Mouse (Mus musculus) stomach, embryonic 14.5 days (tissue): ENCODE measurements at regions not wholly inside any gene's neighbourhood (a gene's known extent, or its start where the extent isn't known, plus 50 kb on each side); places are given as distances from the start of the nearest gene placed in this dataset.
A peak's percentile ranks its signal among the peaks of the same experiment; 100 is the strongest.

ENCODE experiments used
- ATAC-seq: fragments of 200-750 bp; cut with Nextera tagmentation; 2 replicates; pipeline ENCODE4 v1.8.0; 2017; ENCODE audit warnings: low read depth, moderate TSS enrichment; ENCODE audit not compliant: insufficient number of reproducible peaks, insufficient read depth, low FRiP score
- H3K27ac ChIP-seq: fragments of 300-500 bp; sonication (generic); 2 replicates; pipeline ENCODE4 v1.5.1; 2014; ENCODE audit warnings: mild to moderate bottlenecking, low read length, moderate library complexity, mixed read lengths
- H3K27me3 ChIP-seq: fragments of 300-500 bp; sonication (generic); 2 replicates; pipeline ENCODE4 v1.6.1; 2014; ENCODE audit warnings: low read length, control low read depth, mixed read lengths; ENCODE audit not compliant: control insufficient read depth, insufficient read depth
- H3K36me3 ChIP-seq: fragments of 300-500 bp; sonication (generic); 2 replicates; pipeline ENCODE4 v1.6.1; 2014; ENCODE audit warnings: mild to moderate bottlenecking, control low read depth, low read length, moderate library complexity, mixed read lengths; ENCODE audit not compliant: control insufficient read depth, insufficient read depth
- H3K4me1 ChIP-seq: fragments of 300-500 bp; sonication (generic); 2 replicates; pipeline ENCODE4 v1.6.1; 2014; ENCODE audit warnings: low read length, control low read depth, mixed read lengths; ENCODE audit not compliant: control insufficient read depth, insufficient read depth
- H3K4me2 ChIP-seq: fragments of 300-500 bp; sonication (generic); replicated peaks from 2 replicates; pipeline ENCODE4 v1.6.1; 2014; ENCODE audit warnings: low read depth, low read length, control low read depth
- H3K4me3 ChIP-seq: fragments of 300-500 bp; sonication (generic); 2 replicates; pipeline ENCODE4 v1.5.1; 2014; ENCODE audit warnings: low read depth, low read length, control low read depth
- H3K9ac ChIP-seq: fragments of 300-500 bp; sonication (generic); replicated peaks from 2 replicates; pipeline ENCODE4 v1.6.1; 2014; ENCODE audit warnings: low read depth, mild to moderate bottlenecking, control low read depth, low read length, moderate library complexity, mixed read lengths
- H3K9me3 ChIP-seq: fragments of 300-500 bp; sonication (generic); 2 replicates; pipeline ENCODE4 v1.6.1; 2016; ENCODE audit warnings: low read depth, low read length, control low read depth; ENCODE audit not compliant: control insufficient read depth
- WGBS: fragments of 180-500 bp; shearing (Covaris S2); extraction: QIAGEN DNeasy Blood & Tissue Kit; methylation state at CpG from one replicate; pipeline ENCODE4 v1.1.7; 2014; 5-methylcytosine and 5-hydroxymethylcytosine counted together

- no peaks in the 10 kb centered on the region for H3K9me3 ChIP-seq
- H3K4me3 ChIP-seq = no peak overlapping the region
- H3K4me1 ChIP-seq = no peaks in the 10 kb centered on the region
- WGBS = 52% methylated on average over 6 of the region's 6 CpGs
- H3K27me3 ChIP-seq = no peaks in the 10 kb centered on the region
- no peak overlapping the region for H3K27ac ChIP-seq
- no peak overlapping the region for H3K9ac ChIP-seq
- ATAC-seq = no peak
- H3K4me2 ChIP-seq = no peak overlapping the region
- H3K36me3 ChIP-seq = no peaks in the 10 kb centered on the region
Observed at GRCm38 (mm10) chr14:60439106-60439505, 66.0 kb downstream of the Amer2 start.

GRCm38 (mm10) chr14:60443821-60444551 lies 70.9 kb downstream of the Amer2 start:
- no peaks in the 10 kb centered on the region for H3K27me3 ChIP-seq
- H3K4me2 ChIP-seq = no peak overlapping the region
- 59% methylated on average over 7 of the region's 7 CpGs for WGBS
- no peak overlapping the region for H3K27ac ChIP-seq
- no peaks in the 10 kb centered on the region for H3K9me3 ChIP-seq
- no peak for ATAC-seq
- H3K36me3 ChIP-seq = no peaks in the 10 kb centered on the region
- H3K9ac ChIP-seq = no peak overlapping the region
- no peaks in the 10 kb centered on the region for H3K4me1 ChIP-seq
- H3K4me3 ChIP-seq = no peak overlapping the region

GRCm38 (mm10) chr14:60444552-60444937 lies 71.5 kb downstream of the Amer2 start:
- H3K27ac ChIP-seq = no peak overlapping the region
- no peak overlapping the region for H3K4me2 ChIP-seq
- WGBS = 42% methylated on average over 3 of the region's 3 CpGs
- H3K4me1 ChIP-seq = no peaks in the 10 kb centered on the region
- no peaks in the 10 kb centered on the region for H3K36me3 ChIP-seq
- no peaks in the 10 kb centered on the region for H3K9me3 ChIP-seq
- H3K4me3 ChIP-seq = no peak overlapping the region
- no peak for ATAC-seq
- H3K27me3 ChIP-seq = no peaks in the 10 kb centered on the region
- H3K9ac ChIP-seq = no peak overlapping the region

- no peak overlapping the region for H3K4me2 ChIP-seq
- no peak overlapping the region for H3K4me3 ChIP-seq
- no peaks in the 10 kb centered on the region for H3K36me3 ChIP-seq
- no peaks in the 10 kb centered on the region for H3K4me1 ChIP-seq
- 82% methylated on average over 6 of the region's 6 CpGs for WGBS
- H3K27ac ChIP-seq = no peak overlapping the region
- no peaks in the 10 kb centered on the region for H3K27me3 ChIP-seq
- H3K9me3 ChIP-seq = no peaks in the 10 kb centered on the region
- no peak for ATAC-seq
- H3K9ac ChIP-seq = no peak overlapping the region
Observed at GRCm38 (mm10) chr14:60446037-60446436, 73.0 kb downstream of the Amer2 start.

- H3K4me2 ChIP-seq = no peak overlapping the region
- no peak for ATAC-seq
- WGBS = 78% methylated on average over 9 of the region's 9 CpGs
- H3K27ac ChIP-seq = no peak overlapping the region
- H3K36me3 ChIP-seq = no peaks in the 10 kb centered on the region
- H3K4me1 ChIP-seq = no peaks in the 10 kb centered on the region
- H3K9ac ChIP-seq = no peak overlapping the region
- H3K9me3 ChIP-seq = no peaks in the 10 kb centered on the region
- H3K4me3 ChIP-seq = no peak overlapping the region
- H3K27me3 ChIP-seq = no peaks in the 10 kb centered on the region
Observed at GRCm38 (mm10) chr14:60451216-60451615, 78.2 kb downstream of the Amer2 start.

- no peak overlapping the region for H3K27ac ChIP-seq
- WGBS = 80% methylated on average over 7 of the region's 7 CpGs
- H3K9ac ChIP-seq = no peak overlapping the region
- H3K9me3 ChIP-seq = no peaks in the 10 kb centered on the region
- H3K36me3 ChIP-seq = no peaks in the 10 kb centered on the region
- H3K4me3 ChIP-seq = no peak overlapping the region
- no peaks in the 10 kb centered on the region for H3K27me3 ChIP-seq
- no peaks in the 10 kb centered on the region for H3K4me1 ChIP-seq
- no peak for ATAC-seq
- no peak overlapping the region for H3K4me2 ChIP-seq
Observed at GRCm38 (mm10) chr14:60451684-60452083, 78.6 kb downstream of the Amer2 start.

GRCm38 (mm10) chr14:60456767-60457166 lies 83.7 kb downstream of the Amer2 start:
- Histone ChIP-seq H3K36me3 (no peaks in the 10 kb centered on the region), H3K27me3 (no peaks in the 10 kb centered on the region), H3K27ac (no peak overlapping the region), H3K9ac (no peak overlapping the region), H3K4me2 (no peak overlapping the region), H3K4me3 (no peak overlapping the region), H3K9me3 (no peaks in the 10 kb centered on the region), H3K4me1 (no peaks in the 10 kb centered on the region)
- ATAC-seq = no peak
- WGBS = 55% methylated on average over 9 of the region's 9 CpGs

GRCm38 (mm10) chr14:60484996-60485888 lies 112.2 kb downstream of the Amer2 start:
- Histone ChIP-seq H3K27me3 (0 out of 2 replicates have a peak, but pooled peaks cover 5% of the 10 kb centered on the region), H3K4me1 (0 out of 2 replicates have a peak, but pooled peaks cover 5% of the 10 kb centered on the region), H3K27ac (no peak overlapping the region), H3K4me2 (peak overlapping the region; percentile 74), H3K9me3 (no peaks in the 10 kb centered on the region), H3K36me3 (no peaks in the 10 kb centered on the region), H3K4me3 (peak overlapping the region; percentile 32), H3K9ac (no peak overlapping the region)
- peak; percentile 79; the same call in 1 of the 2 replicates for ATAC-seq
- WGBS = 1% methylated on average over 38 of the region's 38 CpGs
